Mouse (Mus musculus) MEL (cell line): Measurements from ENCODE around the gene 4930404N11Rik. TPM values are rescaled to one million over a fixed set of nuclear protein-coding genes. Genes with fewer than 3 reads are reported as not detected.

Source experiments
- DNase-seq: peaks from one replicate; pipeline ENCODE4 v3.0.0; 2011; ENCODE audit warnings: low read depth, low spot score
- H3K27ac ChIP-seq: 2 replicates; pipeline ENCODE4 v1.5.1; 2012; ENCODE audit warnings: low read depth, mild to moderate bottlenecking, control low read depth, low read length, moderate library complexity; ENCODE audit not compliant: control insufficient read depth
- H3K27me3 ChIP-seq, 2 experiments: fragments of 150-350 bp in 1 of 2; sonication (generic) in 1 of 2; 2 replicates each; pipeline ENCODE4 v1.6.1; 2012; ENCODE audit warnings: low read length in 2 of 2, mild to moderate bottlenecking in 2 of 2, improper control_type of control experiment in 1 of 2, moderate library complexity in 1 of 2; ENCODE audit not compliant: insufficient read depth in 2 of 2, control insufficient read depth in 1 of 2
- H3K36me3 ChIP-seq, 2 experiments: 2 replicates each; pipeline ENCODE4 v1.6.1; 2012 to 2014; ENCODE audit warnings: low read length in 2 of 2, improper control_type of control experiment in 1 of 2, inconsistent platforms in 1 of 2, mild to moderate bottlenecking in 1 of 2; ENCODE audit not compliant: insufficient read depth in 2 of 2, control insufficient read depth in 1 of 2
- H3K4me1 ChIP-seq, 2 experiments: fragments of 150-350 bp in 1 of 2; sonication (generic) in 1 of 2; 2 replicates each; pipeline ENCODE4 v1.6.1; 2012; ENCODE audit warnings: low read length in 2 of 2, improper control_type of control experiment in 1 of 2, mild to moderate bottlenecking in 1 of 2; ENCODE audit not compliant: insufficient read depth in 2 of 2, control insufficient read depth in 1 of 2
- H3K4me3 ChIP-seq, 2 experiments: fragments of 150-350 bp in 1 of 2; sonication (generic) in 1 of 2; 2 replicates each; pipeline ENCODE4 v1.5.1; 2012; ENCODE audit warnings: low read depth in 2 of 2, low read length in 2 of 2, mild to moderate bottlenecking in 2 of 2, moderate library complexity in 2 of 2, control low read depth in 1 of 2, improper control_type of control experiment in 1 of 2; ENCODE audit not compliant: control insufficient read depth in 1 of 2, insufficient read depth in 1 of 2
- H3K79me2 ChIP-seq: 2 replicates; pipeline ENCODE4 v1.6.1; 2012; ENCODE audit warnings: mild to moderate bottlenecking, low read length, moderate library complexity; ENCODE audit not compliant: control insufficient read depth, poor library complexity, insufficient read depth
- H3K9ac ChIP-seq: 2 replicates; pipeline ENCODE4 v1.6.1; 2012; ENCODE audit warnings: low read depth, mild to moderate bottlenecking, control low read depth, low read length, moderate library complexity; ENCODE audit not compliant: control insufficient read depth, poor library complexity, severe bottlenecking
- H3K9me3 ChIP-seq: fragments of 150-350 bp; sonication (generic); replicated peaks from 2 replicates; pipeline ENCODE4 v1.6.1; 2012; ENCODE audit warnings: mild to moderate bottlenecking, low read length, improper control_type of control experiment, moderate library complexity; ENCODE audit not compliant: insufficient read depth
- ETS1 ChIP-seq: IDR thresholded peaks from 2 replicates; pipeline ENCODE4 v1.6.1; 2012; ENCODE audit warnings: low read depth, mild to moderate bottlenecking, inconsistent platforms, low read length, improper control_type of control experiment, moderate library complexity
- GABPA ChIP-seq: IDR thresholded peaks from 2 replicates; pipeline ENCODE4 v1.6.1; 2012; ENCODE audit warnings: low read depth, mild to moderate bottlenecking, inconsistent platforms, low read length, improper control_type of control experiment, moderate library complexity
- MAFK ChIP-seq: IDR thresholded peaks from 2 replicates; pipeline ENCODE4 v1.6.1; 2011; ENCODE audit warnings: low read depth, mild to moderate bottlenecking, low read length, improper control_type of control experiment, borderline replicate concordance
- MEF2A ChIP-seq: IDR thresholded peaks from 2 replicates; pipeline ENCODE4 v1.6.1; 2014; ENCODE audit warnings: low read depth, mild to moderate bottlenecking, inconsistent platforms, low read length, improper control_type of control experiment; ENCODE audit not compliant: poor library complexity, insufficient replicate concordance, severe bottlenecking; ENCODE audit errors: extremely low read depth
- MXI1 ChIP-seq: IDR thresholded peaks from 2 replicates; pipeline ENCODE4 v1.6.1; 2011; ENCODE audit warnings: mild to moderate bottlenecking, low read depth, low read length, improper control_type of control experiment
- MYC ChIP-seq: IDR thresholded peaks from 2 replicates; pipeline ENCODE4 v1.6.1; 2011; ENCODE audit warnings: low read depth, mild to moderate bottlenecking, low read length, improper control_type of control experiment, moderate library complexity
- NELFE ChIP-seq: IDR thresholded peaks from 2 replicates; pipeline ENCODE4 v1.6.1; 2011; ENCODE audit warnings: low read depth, low read length, improper control_type of control experiment
- POLR2A ChIP-seq, 2 experiments: IDR thresholded peaks; 2 replicates each; pipeline ENCODE4 v1.6.1; 2011 to 2012; ENCODE audit warnings: low read length in 2 of 2, mild to moderate bottlenecking in 2 of 2, control low read depth in 1 of 2, improper control_type of control experiment in 1 of 2, low read depth in 1 of 2, moderate library complexity in 1 of 2; ENCODE audit not compliant: control insufficient read depth in 1 of 2, insufficient read depth in 1 of 2, poor library complexity in 1 of 2
- POLR2AphosphoS2 ChIP-seq: IDR thresholded peaks from 2 replicates; pipeline ENCODE4 v1.6.1; 2011; ENCODE audit warnings: low read length, improper control_type of control experiment
- POLR2AphosphoS5 ChIP-seq: IDR thresholded peaks from 2 replicates; pipeline ENCODE4 v1.6.1; 2012; ENCODE audit warnings: low read depth, borderline replicate concordance, mild to moderate bottlenecking, inconsistent platforms, low read length, moderate library complexity, mixed read lengths
- RAD21 ChIP-seq: IDR thresholded peaks from 2 replicates; pipeline ENCODE4 v1.6.1; 2011; ENCODE audit warnings: mild to moderate bottlenecking, low read depth, low read length, improper control_type of control experiment
- SIN3A ChIP-seq: IDR thresholded peaks from 2 replicates; pipeline ENCODE4 v1.6.1; 2012; ENCODE audit warnings: low read length, improper control_type of control experiment, inconsistent platforms
- SMC3 ChIP-seq: IDR thresholded peaks from 2 replicates; pipeline ENCODE4 v1.6.1; 2011; ENCODE audit warnings: low read depth, low read length, improper control_type of control experiment
- TBP ChIP-seq: IDR thresholded peaks from 2 replicates; pipeline ENCODE4 v1.8.0; 2011; ENCODE audit warnings: low read depth, low read length, improper control_type of control experiment
- TCF12 ChIP-seq: IDR thresholded peaks from 2 replicates; pipeline ENCODE4 v1.6.1; 2014; ENCODE audit warnings: low read depth, mild to moderate bottlenecking, inconsistent platforms, low read length, improper control_type of control experiment, moderate library complexity
- ZC3H11A ChIP-seq: IDR thresholded peaks from 2 replicates; pipeline ENCODE4 v1.6.1; 2012; ENCODE audit warnings: low read depth, mild to moderate bottlenecking, inconsistent platforms, low read length, improper control_type of control experiment
- polyA plus RNA-seq, 2 experiments: library from polyadenylated mRNA; stranded (reverse) in 1 of 2; unstranded in 1 of 2; fragments of >175 nt in 1 of 2; fragments of >200 nt in 1 of 2; gene quantifications; 2 replicates each; pipeline versions ENCODE4 v1.2.1 to v1.2.4; 2012; ENCODE audit warnings: low replicate concordance in 2 of 2, low read depth in 1 of 2; ENCODE audit not compliant: insufficient read length in 2 of 2, insufficient read depth in 1 of 2, missing spikeins in 1 of 2
- total RNA-seq: library from RNA; depleted of rRNA; stranded (reverse); fragments of 300-350 nt; gene quantifications from 2 replicates; pipeline ENCODE4 v1.2.3, GENCODE M21; 2012

Gene 4930404N11Rik
- total and polyA plus RNA-seq, 3 experiments = 3.1 to 12.1 TPM; not detected in 1

DNA sequence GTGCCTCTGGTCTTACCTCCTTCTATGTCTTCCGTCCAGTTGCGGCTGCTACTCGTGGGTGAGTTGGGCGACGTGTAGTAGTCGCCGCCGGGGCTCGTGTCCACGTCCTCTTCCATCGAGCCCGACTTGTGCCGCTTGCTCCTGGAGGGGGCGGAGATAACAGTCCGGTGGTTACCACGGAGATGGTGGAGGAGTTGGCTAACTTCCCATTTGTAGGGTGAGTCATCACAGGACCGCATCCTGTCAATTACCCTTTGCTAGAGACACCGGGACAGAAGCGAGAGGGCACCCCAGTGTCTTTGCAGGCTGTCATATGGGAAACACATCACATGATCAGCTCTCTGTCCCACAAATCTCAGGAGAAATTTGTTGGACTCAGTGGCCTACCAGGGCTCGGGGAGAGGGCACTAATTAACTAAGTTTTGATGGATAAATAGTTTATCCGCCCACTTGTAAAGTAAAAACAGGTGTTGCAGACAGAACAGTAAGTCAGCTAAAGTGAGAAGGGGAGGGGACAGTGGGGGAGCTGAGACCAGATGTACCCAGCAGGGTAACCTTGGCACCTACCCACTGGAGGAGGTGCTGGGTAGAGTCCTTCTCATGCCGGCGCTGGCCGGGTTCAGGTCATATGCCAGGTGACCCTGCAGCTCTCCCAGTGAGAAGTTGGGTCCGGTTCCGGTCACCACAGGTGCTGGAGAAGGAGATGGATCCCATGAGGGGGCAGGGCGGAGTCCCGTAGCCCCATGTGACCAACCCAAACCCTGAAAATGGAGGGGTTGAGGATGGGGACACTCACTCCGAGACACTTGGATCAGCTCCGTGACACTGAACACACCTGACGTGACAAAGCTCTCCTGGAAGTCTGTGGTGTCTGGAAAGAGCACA is 42.2 kb upstream of the 4930404N11Rik start (continued):
- TF ChIP-seq POLR2AphosphoS5 = no peak
- no peak for TF ChIP-seq MAFK
- TF ChIP-seq NELFE = no peak
- TF ChIP-seq TBP = no peak
- no peak for TF ChIP-seq ZC3H11A
- peak; percentile 52 for TF ChIP-seq MXI1
- TF ChIP-seq POLR2AphosphoS2 = no peak
- TF ChIP-seq MEF2A = no peak
- no peak for TF ChIP-seq POLR2A (IDR thresholded peaks at IDR 0.05; ENCODE audit: control insufficient read depth in 1 of 2, insufficient read depth in 1 of 2, low read depth in 1 of 2, low read length in 2 of 2, poor library complexity in 1 of 2)
- no peak for TF ChIP-seq SMC3
- no peak for TF ChIP-seq TCF12
- TF ChIP-seq ETS1 = peak; percentile 84
- TF ChIP-seq GABPA = no peak
- TF ChIP-seq, all 39 proteins: peak for 9

DNA sequence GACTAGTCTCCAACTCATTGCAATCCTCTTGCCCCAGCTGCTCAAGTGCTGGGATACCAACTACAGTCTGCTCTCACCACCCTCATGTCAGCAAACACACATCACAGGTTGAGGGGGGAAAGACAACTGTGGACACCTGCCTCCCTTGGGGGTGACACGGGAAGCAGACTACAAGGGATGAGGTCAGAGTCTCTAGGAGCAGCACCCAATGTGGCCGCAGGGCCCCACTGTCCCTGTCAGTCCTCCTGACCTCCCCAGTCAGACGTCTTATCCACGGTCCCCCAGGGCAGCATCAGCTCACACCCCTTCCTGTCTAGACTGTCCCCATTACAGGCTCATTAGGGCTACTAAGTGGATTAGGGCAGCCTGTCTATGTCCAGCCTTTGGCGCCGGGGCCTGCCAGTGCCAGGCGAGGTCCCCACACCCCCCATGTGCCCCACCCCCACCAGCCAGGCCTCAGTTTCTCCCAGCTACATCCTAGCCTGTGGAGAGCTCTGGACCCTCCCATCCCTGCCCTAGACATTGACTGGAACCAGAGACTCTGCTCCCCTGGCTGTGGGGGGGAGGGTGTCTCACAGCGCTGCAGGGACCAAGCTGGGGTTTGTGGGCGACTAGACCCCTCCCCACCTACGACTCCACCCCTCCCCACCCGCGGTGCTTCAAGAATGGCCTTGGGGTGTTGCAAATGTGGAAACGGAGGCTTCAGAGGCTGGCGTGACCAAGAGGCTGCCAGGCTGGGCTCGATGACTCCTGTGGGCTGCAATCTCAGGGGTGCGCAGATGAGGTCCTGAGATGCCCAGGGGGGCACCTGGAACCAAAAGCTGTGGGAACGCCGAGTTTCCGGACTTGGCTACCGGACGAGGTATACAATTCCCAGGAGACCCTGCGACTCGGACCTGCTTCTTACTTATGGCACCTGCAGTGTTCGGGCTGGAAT is 41.2 kb upstream of the 4930404N11Rik start:
- H3K4me1 ChIP-seq = peaks cover 3 to 29% of the 10 kb centered on the region in 2 experiments; a peak in 3 of 4 replicates
- H3K27ac ChIP-seq = peak overlapping the region; percentile 29; the same call in 1 of the 2 replicates
- peak overlapping the region; percentile 21 for H3K9ac ChIP-seq
- DNase-seq = no peak
- no peaks in the 10 kb centered on the region for H3K9me3 ChIP-seq
- no peaks in the 10 kb centered on the region for H3K79me2 ChIP-seq
- H3K27me3 ChIP-seq = no peaks in the 10 kb centered on the region
- H3K4me3 ChIP-seq = peak overlapping the region in 1 of 2 experiments; percentile 16; a peak in 1 of 4 replicates
- TF ChIP-seq MYC (no peak), POLR2A (IDR thresholded peaks at IDR 0.05; ENCODE audit: control insufficient read depth in 1 of 2, insufficient read depth in 1 of 2, low read depth in 1 of 2, low read length in 2 of 2, poor library complexity in 1 of 2) (no peak), SIN3A (no peak), NELFE (no peak), RAD21 (no peak), TCF12 (no peak)
- peaks cover 0 to 16% of the 10 kb centered on the region in 2 experiments; a peak in 2 of 4 replicates for H3K36me3 ChIP-seq
